Mouse (Mus musculus) liver, postnatal 0 days (tissue): Measurements from ENCODE around the gene Bnipl.

ENCODE experiments used
- CTCF ChIP-seq: sonication (generic); IDR thresholded peaks from 2 replicates; pipeline ENCODE4 v1.5.1; 2016; ENCODE audit warnings: antibody characterized with exemption, low read depth
- EP300 ChIP-seq: IDR thresholded peaks from 2 replicates; pipeline ENCODE4 v1.6.1; 2016; ENCODE audit warnings: antibody characterized with exemption, low read depth, mild to moderate bottlenecking

GRCm38 (mm10) chr3:95213609-95213975, 37.4 kb downstream of the Bnipl start:
- TF ChIP-seq EP300 (no peak), CTCF (no peak)
